Mouse (Mus musculus): ENCODE measurements around the gene Csf3. TPM values are rescaled to one million over a fixed set of nuclear protein-coding genes. Genes with fewer than 3 reads are reported as not detected.

The Csf3 gene
- polyA plus RNA-seq (2014; fragmentation: Illumina TruSeq; extraction: RNeasy Lipid Tissue Mini Kit (QIAGEN cat#74804)), result not detected

DNA sequence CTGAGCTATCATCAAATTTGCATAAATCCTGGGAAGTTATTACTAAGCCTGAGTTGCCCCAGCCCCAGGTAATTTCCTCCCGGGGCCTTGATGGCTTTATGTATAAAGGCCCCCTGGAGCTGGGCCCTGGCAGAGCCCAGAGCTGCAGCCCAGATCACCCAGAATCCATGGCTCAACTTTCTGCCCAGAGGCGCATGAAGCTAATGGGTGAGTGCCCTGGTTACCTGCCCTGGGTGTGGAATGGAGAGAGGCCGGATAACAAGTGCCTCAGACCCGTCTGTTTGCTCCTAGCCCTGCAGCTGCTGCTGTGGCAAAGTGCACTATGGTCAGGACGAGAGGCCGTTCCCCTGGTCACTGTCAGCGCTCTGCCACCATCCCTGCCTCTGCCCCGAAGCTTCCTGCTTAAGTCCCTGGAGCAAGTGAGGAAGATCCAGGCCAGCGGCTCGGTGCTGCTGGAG is at the start of gene Csf3:
Csf3 (plus strand) TSS at position 51 of the 458 bp plus-strand sequence.

DNA sequence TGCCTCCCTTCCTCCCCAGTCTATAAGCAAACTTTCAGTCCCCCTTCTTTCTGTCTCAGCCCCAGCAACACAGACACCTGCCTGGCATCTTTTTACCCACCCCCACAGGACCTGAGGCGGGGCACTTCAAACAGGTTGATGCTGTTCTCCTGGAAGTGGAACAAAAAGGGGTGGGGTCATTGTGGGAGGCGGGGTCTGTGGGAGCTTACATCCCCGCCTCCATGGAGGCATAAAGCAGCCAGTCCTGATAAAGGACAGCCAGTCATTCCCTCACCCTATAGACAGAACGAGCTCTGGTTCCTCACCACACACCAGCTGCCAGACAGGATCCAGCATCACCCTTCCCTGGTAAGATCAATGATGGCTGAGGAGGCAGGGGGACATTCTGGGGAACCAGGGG is 37.0 kb upstream of the Csf3 start, which contains the start of gene Gsdma:
Gsdma (plus strand) TSS at position 261 of the 400 bp plus-strand sequence.

GRCm38 (mm10) chr11:98681786-98682745 is 19.0 kb upstream of the Csf3 start, which contains the start of gene Psmd3:
Gene Psmd3, plus strand, starts transcription at chr11:98682554.

GRCm38 (mm10) chr11:98729119-98729588 is 28.1 kb downstream of the Csf3 start, which contains the start of gene Med24:
Gene Med24, minus strand, starts transcription at chr11:98729435.

GRCm38 (mm10) chr11:98740393-98741050 is 39.5 kb downstream of the Csf3 start, which contains the start of gene Thra:
Gene Thra, plus strand, starts transcription at chr11:98740638.

Other genes starting within 250 kb of the Csf3 start
- gene Ikzf3, start 155.2 kb upstream of the Csf3 start, polyA plus RNA-seq (2014; fragmentation: Illumina TruSeq; extraction: RNeasy Lipid Tissue Mini Kit (QIAGEN cat#74804)), result 0.31 TPM
- gene Zpbp2, start 150.2 kb upstream of the Csf3 start, polyA plus RNA-seq (2014; fragmentation: Illumina TruSeq; extraction: RNeasy Lipid Tissue Mini Kit (QIAGEN cat#74804)), result 0.60 TPM
- 6.9 TPM for gene Ormdl3, start 113.9 kb upstream of the Csf3 start, polyA plus RNA-seq (2014; fragmentation: Illumina TruSeq; extraction: RNeasy Lipid Tissue Mini Kit (QIAGEN cat#74804))
- not detected for gene Lrrc3c, start 103.0 kb upstream of the Csf3 start, polyA plus RNA-seq (2014; fragmentation: Illumina TruSeq; extraction: RNeasy Lipid Tissue Mini Kit (QIAGEN cat#74804))
- 0.80 TPM for gene Gm12355, start 75.6 kb upstream of the Csf3 start, polyA plus RNA-seq (2014; fragmentation: Illumina TruSeq; extraction: RNeasy Lipid Tissue Mini Kit (QIAGEN cat#74804))
- not detected for gene Gsdma3, start 74.9 kb upstream of the Csf3 start, polyA plus RNA-seq (2014; fragmentation: Illumina TruSeq; extraction: RNeasy Lipid Tissue Mini Kit (QIAGEN cat#74804))
- not detected for gene Gsdma2, start 54.5 kb upstream of the Csf3 start, polyA plus RNA-seq (2014; fragmentation: Illumina TruSeq; extraction: RNeasy Lipid Tissue Mini Kit (QIAGEN cat#74804))
- not detected for gene Gsdma, start 36.9 kb upstream of the Csf3 start, polyA plus RNA-seq (2014; fragmentation: Illumina TruSeq; extraction: RNeasy Lipid Tissue Mini Kit (QIAGEN cat#74804))
- 14.8 TPM for gene Psmd3, start 18.7 kb upstream of the Csf3 start, polyA plus RNA-seq (2014; fragmentation: Illumina TruSeq; extraction: RNeasy Lipid Tissue Mini Kit (QIAGEN cat#74804))
- gene Med24, start 28.2 kb downstream of the Csf3 start, polyA plus RNA-seq (2014; fragmentation: Illumina TruSeq; extraction: RNeasy Lipid Tissue Mini Kit (QIAGEN cat#74804)), result 6.5 TPM
- gene Thra, start 39.4 kb downstream of the Csf3 start, polyA plus RNA-seq (2014; fragmentation: Illumina TruSeq; extraction: RNeasy Lipid Tissue Mini Kit (QIAGEN cat#74804)), result 8.4 TPM
- gene Nr1d1, start 74.1 kb downstream of the Csf3 start, polyA plus RNA-seq (2014; fragmentation: Illumina TruSeq; extraction: RNeasy Lipid Tissue Mini Kit (QIAGEN cat#74804)), result 1.6 TPM
- gene Msl1, start 94.3 kb downstream of the Csf3 start, polyA plus RNA-seq (2014; fragmentation: Illumina TruSeq; extraction: RNeasy Lipid Tissue Mini Kit (QIAGEN cat#74804)), result 113 TPM
- 24.9 TPM for gene Casc3, start 103.6 kb downstream of the Csf3 start, polyA plus RNA-seq (2014; fragmentation: Illumina TruSeq; extraction: RNeasy Lipid Tissue Mini Kit (QIAGEN cat#74804))
- 0.63 TPM for gene Rapgefl1, start 135.5 kb downstream of the Csf3 start, polyA plus RNA-seq (2014; fragmentation: Illumina TruSeq; extraction: RNeasy Lipid Tissue Mini Kit (QIAGEN cat#74804))
- 12.0 TPM for gene Wipf2, start 162.4 kb downstream of the Csf3 start, polyA plus RNA-seq (2014; fragmentation: Illumina TruSeq; extraction: RNeasy Lipid Tissue Mini Kit (QIAGEN cat#74804))
- 6.8 TPM for gene Cdc6, start 206.5 kb downstream of the Csf3 start, polyA plus RNA-seq (2014; fragmentation: Illumina TruSeq; extraction: RNeasy Lipid Tissue Mini Kit (QIAGEN cat#74804))
- 2.4 TPM for gene Rara, start 226.6 kb downstream of the Csf3 start, polyA plus RNA-seq (2014; fragmentation: Illumina TruSeq; extraction: RNeasy Lipid Tissue Mini Kit (QIAGEN cat#74804))

All from ovary, adult 10 weeks (tissue).